Mouse (Mus musculus): ENCODE measurements around the gene Foxp1. TPM values are rescaled to one million over a fixed set of nuclear protein-coding genes. Genes with fewer than 3 reads are reported as not detected.

Gene Foxp1
- polyA plus RNA-seq, 1 experiment from 2014 or later: 141 TPM

- no peak overlapping the region for H3K27ac ChIP-seq
- no peak for ATAC-seq (ENCODE audit: low FRiP score, low read depth)
- no peaks in the 10 kb centered on the region for H3K36me3 ChIP-seq
- no peak overlapping the region for H3K9ac ChIP-seq
- 78% methylated on average over 6 of the region's 6 CpGs for WGBS
- H3K4me3 ChIP-seq: no peak overlapping the region
- no peak overlapping the region for H3K4me2 ChIP-seq (replicated peaks)
- H3K27me3 ChIP-seq: no peaks in the 10 kb centered on the region
- no peaks in the 10 kb centered on the region for H3K9me3 ChIP-seq
- no peaks in the 10 kb centered on the region for H3K4me1 ChIP-seq
These were observed 162.6 kb downstream of the Foxp1 start for GRCm38 (mm10) chr6:99359765-99360499.

GRCm38 (mm10) chr6:99359036-99359698, 163.4 kb downstream of the Foxp1 start:
- Histone ChIP-seq H3K4me1 (no peaks in the 10 kb centered on the region), H3K27me3 (no peaks in the 10 kb centered on the region), H3K9me3 (no peaks in the 10 kb centered on the region), H3K36me3 (no peaks in the 10 kb centered on the region), H3K9ac (no peak overlapping the region), H3K4me2 (replicated peaks) (no peak overlapping the region), H3K27ac (no peak overlapping the region), H3K4me3 (no peak overlapping the region)
- 83% methylated on average over 9 of the region's 9 CpGs for WGBS
- no peak for ATAC-seq (ENCODE audit: low FRiP score, low read depth)

GRCm38 (mm10) chr6:99357931-99358330, 164.6 kb downstream of the Foxp1 start:
- WGBS: 81% methylated on average over 2 of the region's 2 CpGs

GRCm38 (mm10) chr6:99354338-99354737, 168.2 kb downstream of the Foxp1 start:
- Histone ChIP-seq H3K27ac (no peak overlapping the region), H3K36me3 (no peaks in the 10 kb centered on the region), H3K9me3 (no peaks in the 10 kb centered on the region), H3K4me3 (no peak overlapping the region), H3K27me3 (no peaks in the 10 kb centered on the region), H3K9ac (no peak overlapping the region), H3K4me2 (replicated peaks) (no peak overlapping the region), H3K4me1 (peaks cover 6% of the 10 kb centered on the region; the same call in 1 of the 2 replicates)
- no peak for ATAC-seq (ENCODE audit: low FRiP score, low read depth)
- WGBS: 31% methylated on average over 2 of the region's 2 CpGs

More at GRCm38 (mm10) chr6:99357931-99358330, 164.6 kb downstream of the Foxp1 start:
- no peak overlapping the region for H3K4me3 ChIP-seq
- H3K36me3 ChIP-seq: no peaks in the 10 kb centered on the region
- no peak overlapping the region for H3K9ac ChIP-seq
- H3K9me3 ChIP-seq: no peaks in the 10 kb centered on the region
- no peak overlapping the region for H3K4me2 ChIP-seq (replicated peaks)
- H3K27ac ChIP-seq: no peak overlapping the region
- no peaks in the 10 kb centered on the region for H3K4me1 ChIP-seq
- no peak for ATAC-seq (ENCODE audit: low FRiP score, low read depth)
- H3K27me3 ChIP-seq: no peaks in the 10 kb centered on the region

- Histone ChIP-seq H3K4me3 (no peak overlapping the region), H3K4me1 (peaks cover 6% of the 10 kb centered on the region; the same call in 1 of the 2 replicates), H3K36me3 (no peaks in the 10 kb centered on the region), H3K27ac (no peak overlapping the region), H3K27me3 (no peaks in the 10 kb centered on the region), H3K9ac (no peak overlapping the region), H3K9me3 (no peaks in the 10 kb centered on the region), H3K4me2 (replicated peaks) (no peak overlapping the region)
- 77% methylated on average over 2 of the region's 2 CpGs for WGBS
- ATAC-seq (ENCODE audit: low FRiP score, low read depth): no peak
These were observed 169.1 kb downstream of the Foxp1 start for GRCm38 (mm10) chr6:99353441-99353840.

GRCm38 (mm10) chr6:99350566-99350965, 172.0 kb downstream of the Foxp1 start:
- H3K4me3 ChIP-seq: no peak overlapping the region
- H3K4me2 ChIP-seq (replicated peaks): no peak overlapping the region
- H3K9me3 ChIP-seq: no peaks in the 10 kb centered on the region
- no peak for ATAC-seq (ENCODE audit: low FRiP score, low read depth)
- peaks cover 10% of the 10 kb centered on the region; the same call in 1 of the 2 replicates for H3K4me1 ChIP-seq
- H3K27me3 ChIP-seq: no peaks in the 10 kb centered on the region
- WGBS: 37% methylated on average over 3 of the region's 3 CpGs
- H3K27ac ChIP-seq: no peak overlapping the region
- no peaks in the 10 kb centered on the region for H3K36me3 ChIP-seq
- no peak overlapping the region for H3K9ac ChIP-seq

GRCm38 (mm10) chr6:99350156-99350555, 172.4 kb downstream of the Foxp1 start:
- H3K4me1 ChIP-seq: peaks cover 10% of the 10 kb centered on the region; the same call in 1 of the 2 replicates
- WGBS: 43% methylated on average over 5 of the region's 5 CpGs
- H3K27ac ChIP-seq: no peak overlapping the region
- no peak overlapping the region for H3K4me3 ChIP-seq
- no peak overlapping the region for H3K4me2 ChIP-seq (replicated peaks)
- H3K27me3 ChIP-seq: no peaks in the 10 kb centered on the region
- H3K9me3 ChIP-seq: no peaks in the 10 kb centered on the region
- H3K9ac ChIP-seq: no peak overlapping the region
- no peak for ATAC-seq (ENCODE audit: low FRiP score, low read depth)
- no peaks in the 10 kb centered on the region for H3K36me3 ChIP-seq

- WGBS: 41% methylated on average over 10 of the region's 10 CpGs
- no peak for ATAC-seq (ENCODE audit: low FRiP score, low read depth)
- Histone ChIP-seq H3K4me2 (replicated peaks) (no peak overlapping the region), H3K4me1 (peaks cover 10% of the 10 kb centered on the region; the same call in 1 of the 2 replicates), H3K36me3 (no peaks in the 10 kb centered on the region), H3K27ac (no peak overlapping the region), H3K27me3 (no peaks in the 10 kb centered on the region), H3K9me3 (no peaks in the 10 kb centered on the region), H3K4me3 (no peak overlapping the region), H3K9ac (no peak overlapping the region)
These were observed 174.7 kb downstream of the Foxp1 start for GRCm38 (mm10) chr6:99347836-99348235.

- WGBS: 94% methylated on average over 7 of the region's 7 CpGs
- H3K36me3 ChIP-seq: no peaks in the 10 kb centered on the region
- H3K4me2 ChIP-seq (replicated peaks): no peak overlapping the region
- no peaks in the 10 kb centered on the region for H3K9me3 ChIP-seq
- ATAC-seq (ENCODE audit: low FRiP score, low read depth): no peak
- peaks cover 5% of the 10 kb centered on the region; the same call in 1 of the 2 replicates for H3K4me1 ChIP-seq
- no peak overlapping the region for H3K27ac ChIP-seq
- H3K27me3 ChIP-seq: no peaks in the 10 kb centered on the region
- H3K4me3 ChIP-seq: no peak overlapping the region
- no peak overlapping the region for H3K9ac ChIP-seq
These were observed 177.6 kb downstream of the Foxp1 start for GRCm38 (mm10) chr6:99344966-99345365.

- Histone ChIP-seq H3K27ac (no peak overlapping the region), H3K4me1 (peaks cover 8% of the 10 kb centered on the region), H3K4me2 (replicated peaks) (no peak overlapping the region), H3K27me3 (no peaks in the 10 kb centered on the region), H3K9ac (no peak overlapping the region), H3K9me3 (no peaks in the 10 kb centered on the region), H3K4me3 (no peak overlapping the region), H3K36me3 (no peaks in the 10 kb centered on the region)
- ATAC-seq (ENCODE audit: low FRiP score, low read depth): no peak
- WGBS: 94% methylated on average over 3 of the region's 3 CpGs
These were observed 178.2 kb downstream of the Foxp1 start for GRCm38 (mm10) chr6:99344357-99344756.

- Histone ChIP-seq H3K4me2 (replicated peaks) (no peak overlapping the region), H3K27ac (no peak overlapping the region), H3K9me3 (no peaks in the 10 kb centered on the region), H3K9ac (no peak overlapping the region), H3K27me3 (no peaks in the 10 kb centered on the region), H3K36me3 (no peaks in the 10 kb centered on the region), H3K4me1 (peaks cover 12% of the 10 kb centered on the region), H3K4me3 (no peak overlapping the region)
- 86% methylated on average over 3 of the region's 3 CpGs for WGBS
- no peak for ATAC-seq (ENCODE audit: low FRiP score, low read depth)
These were observed 178.7 kb downstream of the Foxp1 start for GRCm38 (mm10) chr6:99343815-99344214.

- Histone ChIP-seq H3K4me1 (peaks cover 19% of the 10 kb centered on the region), H3K9ac (no peak overlapping the region), H3K27me3 (0 out of 2 replicates have a peak, but pooled peaks cover 5% of the 10 kb centered on the region), H3K27ac (no peak overlapping the region), H3K4me3 (no peak overlapping the region), H3K36me3 (no peaks in the 10 kb centered on the region), H3K4me2 (replicated peaks) (no peak overlapping the region), H3K9me3 (no peaks in the 10 kb centered on the region)
- no peak for ATAC-seq (ENCODE audit: low FRiP score, low read depth)
- WGBS: 92% methylated on average over 3 of the region's 3 CpGs
These were observed 180.1 kb downstream of the Foxp1 start for GRCm38 (mm10) chr6:99342416-99342815.
